Mouse (Mus musculus): ENCODE measurements around the gene Flnb.

DNA sequence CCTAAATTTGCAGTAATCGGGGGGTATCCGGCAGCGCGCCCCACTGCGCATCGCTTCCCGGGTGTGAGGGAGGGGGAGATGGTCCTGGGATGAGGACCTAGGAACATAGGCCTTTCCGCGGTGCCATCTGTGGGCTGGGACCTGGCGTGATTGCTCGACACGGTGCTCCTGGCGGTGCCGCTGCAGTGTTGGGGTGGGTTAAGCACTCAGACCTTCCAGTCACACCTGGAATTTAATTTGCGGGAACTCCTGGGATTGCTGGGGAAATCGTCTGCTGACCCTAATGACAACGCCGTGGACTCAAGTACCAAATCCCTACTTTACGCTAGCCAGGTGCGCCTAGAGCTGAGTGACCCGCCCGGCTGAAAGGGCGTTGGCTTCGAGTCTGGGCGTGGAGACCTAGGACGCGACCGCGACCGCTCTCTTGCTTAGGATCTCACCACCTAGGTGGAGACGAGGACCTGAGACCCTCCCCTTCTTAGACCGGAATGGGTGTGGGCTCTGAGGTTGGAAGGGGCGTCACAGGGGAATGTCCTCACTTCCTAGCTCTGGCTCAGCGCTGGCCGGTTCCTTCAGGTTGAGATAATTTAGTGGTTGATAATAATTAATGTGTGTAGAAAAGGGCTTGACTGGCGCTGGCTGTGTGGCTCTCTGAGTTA lies 835 bp downstream of the Flnb start:
- TF ChIP-seq CTCF (IDR thresholded peaks at IDR 0.05; ENCODE audit: low read depth, low read length) (no peak), POLR2A (IDR thresholded peaks at IDR 0.05; ENCODE audit: borderline replicate concordance, low read depth, low read length) (no peak)

All from bone marrow macrophage, adult 2 months (primary cell).